Mouse (Mus musculus): ENCODE results near the gene Adam8.

Gene Adam8

DNA sequence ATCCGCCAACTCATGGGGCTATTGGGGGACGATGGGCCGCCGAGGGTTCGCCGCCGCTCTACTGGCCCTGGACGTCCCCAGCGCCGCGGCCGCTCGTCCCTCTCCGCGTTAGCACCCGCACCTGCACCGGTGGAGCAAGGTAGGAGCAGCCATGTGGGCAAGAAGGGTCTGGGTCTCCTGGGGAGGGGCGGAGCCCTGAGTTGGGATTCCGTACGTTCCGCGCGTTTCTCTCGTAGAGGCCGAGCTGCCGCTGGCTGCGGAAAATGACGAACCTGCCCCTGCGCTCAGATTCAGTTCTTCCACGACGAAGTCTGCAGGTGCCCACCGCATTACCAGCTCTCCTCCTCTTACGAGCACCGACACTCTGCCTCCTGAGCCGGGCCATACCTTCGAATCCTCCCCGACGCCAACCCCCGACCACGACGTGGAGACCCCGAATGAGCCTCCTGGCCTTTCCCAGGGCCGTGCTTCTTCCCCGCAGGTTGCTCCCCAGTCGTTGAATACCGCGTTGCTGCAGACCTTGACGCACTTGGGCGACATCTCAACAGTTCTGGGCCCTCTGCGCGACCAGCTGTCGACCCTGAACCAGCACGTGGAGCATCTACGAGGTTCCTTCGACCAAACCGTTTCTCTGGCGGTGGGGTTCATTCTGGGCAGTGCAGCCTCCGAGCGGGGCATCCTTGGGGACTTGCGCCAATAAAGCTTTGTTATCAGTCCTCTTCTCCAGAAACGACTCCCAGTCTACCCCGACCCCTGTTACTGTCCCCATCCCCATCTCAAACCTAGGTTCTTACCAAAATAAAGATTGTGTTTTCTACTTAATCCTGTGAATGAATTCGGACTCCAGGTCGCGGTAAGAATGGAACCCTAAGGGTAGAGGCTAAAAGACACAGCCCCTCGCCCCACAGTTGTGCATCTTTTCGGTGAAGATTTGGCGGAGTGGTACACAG, 47.8 kb downstream of the Adam8 start:
- DNase-seq: no peak

DNA sequence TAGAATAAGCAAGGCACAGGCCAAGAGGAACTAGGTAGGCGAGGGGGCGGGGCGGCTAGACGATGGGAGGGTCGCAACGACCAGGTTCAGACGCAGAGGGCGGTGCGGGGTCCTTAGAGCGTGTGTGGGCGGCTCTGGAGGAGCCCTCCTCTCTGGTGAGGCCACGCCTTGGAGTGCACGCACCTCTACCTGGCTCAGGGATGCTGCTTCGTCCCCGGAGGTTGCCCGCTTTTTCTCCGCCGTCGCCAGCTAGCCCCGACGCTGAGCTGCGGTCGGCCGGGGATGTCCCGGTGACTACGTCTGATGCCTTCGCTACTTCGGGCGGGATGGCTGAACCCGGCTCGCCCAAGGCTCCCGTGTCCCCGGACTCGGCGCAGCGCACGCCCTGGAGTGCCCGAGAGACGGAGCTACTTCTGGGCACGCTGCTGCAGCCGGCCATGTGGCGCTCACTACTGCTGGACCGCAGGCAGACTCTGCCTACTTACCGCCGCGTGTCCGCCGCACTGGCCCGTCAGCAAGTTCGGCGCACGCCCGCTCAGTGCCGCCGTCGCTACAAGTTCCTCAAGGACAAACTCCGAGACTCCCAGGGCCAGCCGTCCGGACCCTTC, 48.6 kb downstream of the Adam8 start, which contains the start of gene Utf1:
TSS of gene Utf1 (plus strand) at position 116 of the 608 bp plus-strand sequence.
- peak; percentile 30 to 36 for DNase-seq

DNA sequence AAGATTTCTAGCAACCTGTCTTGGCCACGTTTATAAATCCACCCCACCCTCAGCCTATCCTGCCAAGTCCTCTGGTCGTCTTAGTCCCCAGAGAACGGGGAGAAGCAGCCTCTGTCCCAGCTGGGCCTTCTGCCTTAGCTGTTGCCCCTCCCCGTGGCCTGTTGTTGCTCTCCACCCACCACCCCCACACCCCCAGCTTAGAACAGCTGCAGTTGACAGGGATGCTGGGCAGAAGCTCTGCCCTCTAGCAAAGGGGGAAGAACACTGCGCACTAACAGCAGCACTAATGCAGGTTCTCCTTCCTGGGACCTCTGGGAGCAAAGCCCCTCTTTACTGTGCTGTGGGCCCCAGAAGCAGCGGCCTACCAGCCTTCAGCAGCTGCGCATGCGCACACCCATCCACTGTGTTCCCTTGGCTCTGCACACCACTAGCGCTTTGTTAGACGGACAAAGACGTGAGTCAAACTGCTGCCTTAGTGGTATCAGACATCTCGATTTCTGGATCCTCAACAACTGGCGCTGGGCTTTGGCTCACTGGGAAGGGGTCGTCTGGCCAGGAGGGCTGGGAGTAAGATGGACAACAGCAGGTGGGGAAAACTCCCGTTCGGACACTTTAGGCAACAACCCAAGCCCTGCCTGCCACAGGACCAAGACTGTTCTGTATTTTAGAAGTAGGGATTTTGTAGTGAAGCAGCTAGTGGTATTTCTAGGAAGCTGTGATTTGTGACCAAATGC, 51.7 kb downstream of the Adam8 start:
- no peak for DNase-seq

DNA sequence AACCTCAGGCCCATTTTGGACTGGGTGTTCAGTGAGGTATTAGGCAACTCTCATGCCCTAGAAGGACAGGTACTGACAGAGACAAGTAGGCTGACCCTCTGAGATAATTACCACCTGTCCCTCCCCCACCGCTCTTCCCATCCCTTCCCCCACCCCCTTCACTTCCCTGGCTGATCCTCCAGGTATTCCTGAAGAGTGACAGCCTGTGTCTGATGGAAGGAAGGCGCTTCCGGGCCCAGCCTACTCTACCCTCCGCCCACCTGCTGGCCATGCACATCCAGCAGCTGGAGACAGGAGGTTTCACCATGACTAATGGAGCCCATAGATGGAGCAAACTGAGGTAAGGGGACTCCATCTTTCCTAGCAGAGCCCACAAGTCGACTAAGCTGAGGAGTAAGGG, 54.6 kb downstream of the Adam8 start:
- DNase-seq: no peak

DNA sequence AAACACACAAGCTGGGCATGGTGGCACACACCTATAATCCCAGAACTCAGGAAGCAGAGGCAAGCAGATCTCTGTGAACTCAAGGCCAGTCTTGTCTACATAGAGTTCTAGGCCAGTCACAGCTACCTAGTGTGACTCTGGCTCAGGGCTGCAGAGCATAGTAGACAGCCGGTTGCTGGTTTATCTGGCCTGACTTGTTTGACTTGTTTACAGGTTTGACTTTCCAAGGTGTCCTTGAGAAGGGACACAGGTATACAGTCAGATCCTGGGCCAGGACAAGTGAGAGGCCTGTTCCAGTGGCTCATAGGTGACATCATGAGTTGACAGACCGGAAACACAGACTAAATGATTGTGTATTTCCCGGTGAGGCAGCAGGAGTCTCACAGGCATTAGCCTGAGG, 55.2 kb downstream of the Adam8 start:
- no peak for DNase-seq

DNA sequence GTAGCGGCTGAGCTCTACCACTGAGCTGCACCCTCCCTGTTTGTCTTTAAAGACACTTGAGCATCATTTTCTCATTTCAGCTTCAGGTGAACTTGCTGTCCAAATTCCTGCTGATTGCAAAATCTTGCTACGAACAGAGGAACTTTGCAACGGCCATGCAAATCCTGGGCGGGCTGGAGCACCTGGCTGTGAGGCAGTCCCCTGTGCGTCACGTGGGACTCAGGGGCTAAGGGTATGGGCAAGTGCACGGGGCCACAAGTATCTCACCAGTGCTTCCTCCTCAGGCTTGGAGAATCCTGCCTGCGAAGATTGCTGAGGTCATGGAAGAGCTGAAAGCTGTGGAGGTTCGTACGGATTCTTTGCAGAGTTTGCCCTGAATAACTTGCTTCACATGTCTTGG, 55.7 kb downstream of the Adam8 start:
- no peak for DNase-seq

DNA sequence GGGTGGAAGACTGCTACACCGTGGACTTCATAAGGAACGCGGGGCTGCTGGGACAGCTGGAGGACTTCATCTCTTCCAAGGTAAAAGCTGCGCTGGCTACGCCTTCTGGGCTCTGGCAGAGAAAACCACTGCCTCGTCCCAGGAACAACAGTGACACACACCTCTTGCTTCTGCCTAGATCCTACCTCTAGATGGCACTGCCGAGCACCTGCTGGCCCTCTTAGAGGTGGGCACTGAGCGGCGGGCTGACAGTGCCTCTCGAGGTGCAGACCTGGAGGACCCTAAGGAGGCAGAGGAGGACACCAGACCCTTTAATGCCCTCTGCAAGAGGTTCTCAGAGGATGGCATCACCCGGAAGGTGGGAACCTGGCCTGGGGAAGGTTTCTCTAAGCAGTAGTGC, 61.6 kb downstream of the Adam8 start:
- DNase-seq: peak; percentile 70 to 83

Measured in cerebellum, postnatal 14 days (tissue).